Mouse (Mus musculus) lung, postnatal 0 days (tissue): ENCODE data around the gene Nup35.

Source experiments
- CTCF ChIP-seq: IDR thresholded peaks from 2 replicates; pipeline ENCODE4 v1.5.1; 2016; ENCODE audit warnings: antibody characterized with exemption, mild to moderate bottlenecking
- EP300 ChIP-seq: IDR thresholded peaks from 2 replicates; pipeline ENCODE4 v1.6.1; 2016; ENCODE audit warnings: antibody characterized with exemption, mild to moderate bottlenecking, control low read depth

- TF ChIP-seq CTCF (no peak), EP300 (no peak)
These were observed 2.0 kb downstream of the Nup35 start for GRCm38 (mm10) chr2:80618991-80619390.
